Mouse (Mus musculus) erythroblast, embryonic 14.5 days (primary cell): ENCODE measurements at regions not wholly inside any gene's neighbourhood (a gene's known extent, or its start where the extent isn't known, plus 50 kb on each side); places are given as distances from the start of the nearest gene placed in this dataset.

Experiments
- GATA1 ChIP-seq: IDR thresholded peaks from 2 replicates; pipeline ENCODE4 v1.6.1; 2012; ENCODE audit warnings: low read length, inconsistent platforms, mixed read lengths
- TAL1 ChIP-seq: IDR thresholded peaks from 3 replicates; pipeline ENCODE4 v1.6.1; 2012; ENCODE audit warnings: low read length, inconsistent platforms, mixed read lengths

GRCm38 (mm10) chr7:128834894-128835293 is 90.2 kb downstream of the Sec23ip start:
- TF ChIP-seq GATA1 (no peak), TAL1 (no peak)
